Mouse (Mus musculus) regulatory T cell (primary cell): ENCODE data around the gene C1ql3.

Source experiments
- in situ Hi-C: fragments of 300-600 bp; cut with MboI, MseI; formaldehyde crosslinking; loops from one replicate; pipeline ENCODE4 v1.15.1; 2025; ENCODE audit warnings: high pct_unique_total_duplicates

The C1ql3 gene

GRCm38 (mm10) chr2:13011472-13011871, at the start of gene C1ql3:
Gene C1ql3 (minus strand): TSS chr2:13011806.
- in situ Hi-C loops: no loop called here

GRCm38 (mm10) chr2:13060426-13061170, 49.0 kb upstream of the C1ql3 start:
- in situ Hi-C loops: no loop called here

- in situ Hi-C loops: no loop called here
Observed at GRCm38 (mm10) chr2:13048649-13049048, 37.0 kb upstream of the C1ql3 start.

GRCm38 (mm10) chr2:13044555-13044954, 32.9 kb upstream of the C1ql3 start:
- in situ Hi-C loops: no loop called here

GRCm38 (mm10) chr2:13039785-13040184, 28.2 kb upstream of the C1ql3 start:
- in situ Hi-C loops: no loop called here

GRCm38 (mm10) chr2:13038772-13039171, 27.2 kb upstream of the C1ql3 start:
- in situ Hi-C loops: no loop called here

- in situ Hi-C loops: no loop called here
Observed at GRCm38 (mm10) chr2:13018861-13019260, 7.3 kb upstream of the C1ql3 start.

- in situ Hi-C loops: no loop called here
Observed at GRCm38 (mm10) chr2:13018382-13018781, 6.8 kb upstream of the C1ql3 start.

GRCm38 (mm10) chr2:13011973-13012372, 367 bp upstream of the C1ql3 start:
- in situ Hi-C loops: no loop called here

GRCm38 (mm10) chr2:13010460-13011341, 905 bp downstream of the C1ql3 start:
- in situ Hi-C loops: no loop called here

GRCm38 (mm10) chr2:13010030-13010459, 1.6 kb downstream of the C1ql3 start:
- in situ Hi-C loops: no loop called here

- in situ Hi-C loops: no loop called here
Observed at GRCm38 (mm10) chr2:13009261-13009972, 2.2 kb downstream of the C1ql3 start.

GRCm38 (mm10) chr2:13008433-13008832, 3.2 kb downstream of the C1ql3 start:
- in situ Hi-C loops: no loop called here

- in situ Hi-C loops: no loop called here
Observed at GRCm38 (mm10) chr2:13000026-13000425, 11.6 kb downstream of the C1ql3 start.

GRCm38 (mm10) chr2:12984901-12985732, 26.5 kb downstream of the C1ql3 start:
- in situ Hi-C loops: no loop called here

GRCm38 (mm10) chr2:12978771-12979170, 32.8 kb downstream of the C1ql3 start:
- in situ Hi-C loops: no loop called here

GRCm38 (mm10) chr2:12977367-12977766, 34.2 kb downstream of the C1ql3 start:
- in situ Hi-C loops: no loop called here

- in situ Hi-C loops: no loop called here
Observed at GRCm38 (mm10) chr2:12973752-12974151, 37.9 kb downstream of the C1ql3 start.

- in situ Hi-C loops: no loop called here
Observed at GRCm38 (mm10) chr2:12970049-12970724, 41.4 kb downstream of the C1ql3 start.

- in situ Hi-C loops: no loop called here
Observed at GRCm38 (mm10) chr2:12956703-12957424, 54.7 kb downstream of the C1ql3 start.
